Comparison of ENCODE assay signal across 7 mouse cellular contexts in genomic region chr6:85332351-85332999, GRCm38 (mm10). TPM values are rescaled to one million over a fixed set of nuclear protein-coding genes. Genes with fewer than 3 reads are reported as not detected.
A peak's percentile ranks its signal among the peaks of the same experiment; 100 is the strongest.
DNase-seq lines count a peak whose midpoint lies in the region; ATAC-seq and TF ChIP-seq lines count a peak whose summit lies in the region.

No protein-coding gene starts in this region.

- H3K9me3 ChIP-seq in lung, embryonic 15.5 days, result no peaks in the 10 kb centered on the region
- no peaks in the 10 kb centered on the region for H3K9me3 ChIP-seq in limb, embryonic 15.5 days

- H3ac ChIP-seq in myocyte (ENCODE audit: control insufficient read depth, insufficient read length), result peak overlapping the region; percentile 12

- H3K79me2 ChIP-seq in myocyte (ENCODE audit: control insufficient read depth, insufficient read depth), result no peaks in the 10 kb centered on the region

- H3K27ac ChIP-seq in lung, embryonic 15.5 days, result peak overlapping the region; percentile 13
- peak overlapping the region; percentile 9; the same call in 1 of the 2 replicates for H3K27ac ChIP-seq in limb, embryonic 15.5 days

- no peak for TF ChIP-seq CTCF in brain, embryonic 14.5 days (IDR thresholded peaks at IDR 0.05; ENCODE audit: borderline replicate concordance, extremely low read depth, insufficient read depth, insufficient read length)

- no peak for TF ChIP-seq POLR2A in brain, embryonic 14.5 days (IDR thresholded peaks at IDR 0.05; ENCODE audit: borderline replicate concordance, extremely low read depth, insufficient read depth, insufficient read length, poor library complexity, severe bottlenecking)
- no peak for TF ChIP-seq POLR2A in myocyte (IDR thresholded peaks at IDR 0.05; ENCODE audit: insufficient read length, low read depth)

- DNase-seq in lung, postnatal 25 days (ENCODE audit: low spot score), result no peak
- DNase-seq in brain, embryonic 14.5 days (ENCODE audit: low read depth), result peak; percentile 55
- no peak for DNase-seq in urinary bladder, postnatal 4 days (ENCODE audit: low spot score in 2 of 2)

- under 1% methylated on average over 41 of the region's 41 CpGs for WGBS in lung, embryonic 15.5 days
- WGBS in limb, embryonic 15.5 days, result under 1% methylated on average over 41 of the region's 41 CpGs

- ATAC-seq in lung, embryonic 15.5 days (ENCODE audit: borderline replicate concordance, extremely low read depth, low FRiP score, low TSS enrichment), result no peak
- ATAC-seq in granulocyte monocyte progenitor cell, adult 5-6 weeks (replicated peaks; ENCODE audit: poor library complexity, severe bottlenecking), result peak; percentile 42
- 0 out of 2 replicates have a peak, but pooled peaks have one; percentile 1 for ATAC-seq in limb, embryonic 15.5 days (ENCODE audit: insufficient number of reproducible peaks, low FRiP score, low TSS enrichment, low read depth)

- H3K4me3 ChIP-seq in lung, embryonic 15.5 days, result peak overlapping the region; percentile 61
- peak overlapping the region; percentile 69 for H3K4me3 ChIP-seq in limb, embryonic 15.5 days
- H3K4me3 ChIP-seq in myocyte, result peak overlapping the region; percentile 80

- H3K4me1 ChIP-seq in lung, embryonic 15.5 days, result peaks cover 14% of the 10 kb centered on the region
- peaks cover 14% of the 10 kb centered on the region for H3K4me1 ChIP-seq in limb, embryonic 15.5 days

- H3K27me3 ChIP-seq in lung, embryonic 15.5 days, result no peaks in the 10 kb centered on the region
- peaks cover 4% of the 10 kb centered on the region; the same call in 1 of the 2 replicates for H3K27me3 ChIP-seq in limb, embryonic 15.5 days
- no peaks in the 10 kb centered on the region for H3K27me3 ChIP-seq in myocyte (ENCODE audit: control insufficient read depth, insufficient read depth, insufficient read length)

- H3K9ac ChIP-seq in lung, embryonic 15.5 days, result peak overlapping the region; percentile 53
- H3K9ac ChIP-seq in limb, embryonic 15.5 days, result peak overlapping the region; percentile 66

- H3K36me3 ChIP-seq in lung, embryonic 15.5 days, result no peaks in the 10 kb centered on the region
- H3K36me3 ChIP-seq in limb, embryonic 15.5 days, result peaks cover 16% of the 10 kb centered on the region
- H3K36me3 ChIP-seq in myocyte (ENCODE audit: control insufficient read depth, insufficient read depth), result no peaks in the 10 kb centered on the region

- peak overlapping the region; percentile 94 for H3K4me2 ChIP-seq in lung, embryonic 15.5 days
- peak overlapping the region; percentile 98 for H3K4me2 ChIP-seq in limb, embryonic 15.5 days
- peak overlapping the region; percentile 95 for H3K4me2 ChIP-seq in myocyte (ENCODE audit: low read depth)

TF ChIP-seq in myocyte, 11 proteins besides CTCF, POLR2A, EP300 and RAD21:
- TF ChIP-seq MYOG (IDR thresholded peaks at IDR 0.05; ENCODE audit: control insufficient read depth in 1 of 3, insufficient read depth in 1 of 3, insufficient read length in 2 of 3, low read depth in 2 of 3) (no peak), REST (IDR thresholded peaks at IDR 0.05; ENCODE audit: insufficient read depth, insufficient read length) (no peak), USF1 (IDR thresholded peaks at IDR 0.05; ENCODE audit: low read depth) (no peak), POLR2AphosphoS2 (IDR thresholded peaks at IDR 0.05; ENCODE audit: insufficient read length, low read depth) (no peak), MAX (IDR thresholded peaks at IDR 0.05; ENCODE audit: low read depth) (no peak), SRF (IDR thresholded peaks at IDR 0.05; ENCODE audit: control insufficient read depth, insufficient read length, low read depth) (no peak), CEBPB (IDR thresholded peaks at IDR 0.05; ENCODE audit: insufficient read depth, poor library complexity, severe bottlenecking) (no peak), E2F4 (IDR thresholded peaks at IDR 0.05; ENCODE audit: insufficient read depth) (no peak), MYOD1 (IDR thresholded peaks at IDR 0.05; ENCODE audit: control insufficient read depth in 1 of 3, insufficient read length in 2 of 3, low read depth in 2 of 3) (no peak), TCF3 (IDR thresholded peaks at IDR 0.05; ENCODE audit: insufficient read length, low read depth) (no peak)

RNA-seq across cellular contexts. Expression of gene Sfxn5, which starts 0.7 kb away (rescaled TPM):
- polyA plus RNA-seq in lung, embryonic 15.5 days (2015; fragmentation: Nextera tagmentation; extraction: Ambion mirVana), result 7.7 TPM in 2 replicates
- polyA plus RNA-seq in brain, embryonic 14.5 days (2012; rRNA removed), result 15.1 and 17.5 TPM in 2 replicates
- 0.92 and 2.1 TPM in 2 replicates for total RNA-seq in granulocyte monocyte progenitor cell, adult 5-6 weeks (2014; fragmentation: Nextera tagmentation)
- total RNA-seq in granulocyte monocyte progenitor cell, adult 5-6 weeks (2017), result 0.93 and 2.0 TPM in 2 replicates
- 6.3 and 7.1 TPM in 2 replicates for polyA plus RNA-seq in limb, embryonic 15.5 days (2015; fragmentation: Nextera tagmentation; extraction: Ambion mirVana)
- 2.0 TPM for polyA plus RNA-seq in myocyte (2012; fragmentation: generic; extraction: Trizol)

RNA-seq across cellular contexts. Expression of gene Rab11fip5, which starts 42.0 kb away (rescaled TPM):
- polyA plus RNA-seq in lung, embryonic 15.5 days (2015; fragmentation: Nextera tagmentation; extraction: Ambion mirVana), result 14.1 and 14.2 TPM in 2 replicates
- 14.8 and 23.1 TPM in 2 replicates for polyA plus RNA-seq in brain, embryonic 14.5 days (2012; rRNA removed)
- 5.4 TPM in 2 replicates for total RNA-seq in granulocyte monocyte progenitor cell, adult 5-6 weeks (2014; fragmentation: Nextera tagmentation)
- total RNA-seq in granulocyte monocyte progenitor cell, adult 5-6 weeks (2017), result 3.2 and 3.6 TPM in 2 replicates
- 21.7 and 24.8 TPM in 2 replicates for polyA plus RNA-seq in limb, embryonic 15.5 days (2015; fragmentation: Nextera tagmentation; extraction: Ambion mirVana)
- polyA plus RNA-seq in myocyte (2012; fragmentation: generic; extraction: Trizol), result 24.8 TPM
